Mouse (Mus musculus) lung, postnatal 14 days (tissue): ENCODE data around the gene Tm9sf4.
A peak's percentile ranks its signal among the peaks of the same experiment; 100 is the strongest.

Source experiments
- DNase-seq: peaks from one replicate; pipeline ENCODE4 v3.0.0; 2021

Gene Tm9sf4

DNA sequence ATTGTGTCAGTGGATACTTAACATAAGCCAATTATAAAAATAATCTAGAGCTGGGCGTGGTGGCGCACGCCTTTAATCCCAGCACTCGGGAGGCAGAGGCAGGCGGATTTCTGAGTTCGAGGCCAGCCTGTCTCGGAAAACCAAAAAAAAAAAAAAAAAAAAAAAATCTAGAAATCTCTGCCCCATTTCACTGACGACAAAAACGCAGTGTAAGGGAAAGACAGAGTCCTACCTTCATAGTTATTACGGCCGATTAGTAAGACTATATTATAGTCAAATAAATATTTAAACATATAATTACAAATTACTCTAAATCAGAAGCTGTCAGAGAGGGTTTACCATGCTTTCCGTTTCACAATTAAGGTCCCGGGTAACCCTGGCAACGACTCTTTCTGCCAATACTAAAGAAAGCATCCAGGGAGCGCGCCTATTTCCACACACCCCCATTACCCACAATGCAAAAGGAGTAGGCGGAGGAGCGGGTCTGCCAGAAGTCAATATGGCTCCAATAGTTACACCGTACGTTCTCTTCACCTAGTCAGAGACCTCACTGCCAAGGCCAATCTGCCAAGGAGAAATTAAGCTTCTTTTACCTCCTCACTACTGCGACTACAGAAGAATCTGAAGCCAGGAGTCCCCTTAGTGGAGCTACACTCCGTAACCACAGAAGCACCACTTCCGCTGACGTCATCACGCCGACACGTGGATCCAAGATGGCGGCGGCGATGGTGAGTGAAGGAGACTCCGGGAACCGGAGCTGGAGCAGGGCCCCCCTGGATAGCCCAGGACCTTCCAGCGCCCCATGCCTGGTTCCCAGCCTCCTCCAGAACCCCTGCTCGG lies at the start of gene Tm9sf4:
Gene Tm9sf4, plus strand, starts transcription at position 460 of the 840 bp plus-strand sequence.
- peak; percentile 93 for DNase-seq

DNA sequence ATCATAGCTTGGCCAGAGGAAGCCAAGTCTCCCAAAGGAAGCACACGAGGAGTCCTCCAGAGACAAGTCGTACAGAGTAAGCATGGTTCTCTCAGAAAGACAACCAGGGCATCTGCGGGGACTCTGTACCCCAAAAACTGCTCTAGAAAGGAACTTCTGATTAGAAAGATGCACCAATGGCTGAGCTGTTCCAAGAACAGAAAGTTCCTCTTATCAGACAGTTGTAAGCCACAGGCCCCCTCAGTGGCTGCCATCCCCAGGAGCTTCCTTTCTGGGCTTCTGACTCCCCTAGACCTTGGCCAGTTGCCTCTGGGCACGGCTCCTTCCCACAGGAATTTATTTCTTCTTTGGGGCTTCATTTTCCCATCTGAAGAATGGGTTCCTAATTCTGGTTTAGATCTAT lies 45.4 kb upstream of the Tm9sf4 start:
- no peak for DNase-seq

DNA sequence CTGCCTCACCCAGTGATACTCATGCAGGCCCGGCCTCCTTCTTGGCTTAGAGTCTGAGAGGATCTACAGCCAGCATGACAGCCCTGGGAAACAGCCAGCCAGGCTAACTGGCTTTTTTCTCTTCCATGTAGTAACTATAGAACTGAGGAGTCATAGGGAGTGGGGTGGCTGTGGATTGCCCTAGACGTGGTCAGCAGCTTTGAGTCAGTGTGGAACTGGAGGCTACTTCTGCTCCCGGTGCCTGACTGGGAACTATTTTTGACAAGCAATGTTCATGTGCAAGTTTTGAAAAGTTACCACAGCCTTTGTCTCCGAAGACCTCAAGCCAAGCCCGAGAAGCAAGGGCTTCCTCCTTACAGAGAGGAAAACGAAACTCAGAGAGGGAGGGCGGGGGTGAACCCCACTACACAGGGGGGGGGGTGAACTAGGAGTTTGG lies 44.0 kb upstream of the Tm9sf4 start:
- DNase-seq, result peak; percentile 13

DNA sequence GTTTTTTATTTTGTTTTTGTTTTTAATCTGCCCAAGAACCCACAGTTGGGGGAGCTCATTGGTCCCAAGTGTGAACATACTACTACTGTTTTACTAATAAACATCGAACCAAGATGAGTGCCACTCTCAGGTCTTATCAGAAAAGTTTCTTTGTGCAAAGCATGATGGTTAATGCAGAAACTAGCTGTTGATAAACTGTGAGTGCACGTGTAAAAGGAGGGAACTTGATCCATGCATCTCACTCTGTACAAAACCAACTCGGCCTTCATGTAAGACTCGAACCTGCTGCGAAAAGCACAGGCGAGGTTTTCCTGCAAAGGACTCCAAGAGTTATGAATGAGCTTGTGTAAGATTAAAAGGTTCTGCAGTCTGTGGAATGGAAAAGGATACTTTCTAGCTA lies 41.6 kb upstream of the Tm9sf4 start:
- no peak for DNase-seq

DNA sequence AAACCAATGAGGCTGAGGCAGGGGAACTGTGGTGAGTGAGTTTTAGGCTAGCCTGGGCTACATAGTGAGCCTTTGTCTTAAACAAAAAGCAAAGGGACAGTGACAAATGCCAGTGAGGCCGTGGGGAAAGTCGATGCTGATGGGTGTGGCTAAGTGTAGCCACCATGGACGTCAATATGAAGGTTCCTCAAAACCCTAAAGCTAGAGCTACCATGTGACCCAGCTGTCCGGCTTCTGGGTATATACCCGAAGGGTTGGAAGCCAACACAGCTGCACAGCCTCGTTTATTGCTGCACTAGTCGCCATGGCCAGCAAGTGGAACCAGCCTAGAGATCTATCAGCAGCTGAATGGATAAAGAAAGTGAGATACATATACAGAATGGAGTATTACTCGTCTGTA lies 41.0 kb upstream of the Tm9sf4 start:
- DNase-seq, result no peak

DNA sequence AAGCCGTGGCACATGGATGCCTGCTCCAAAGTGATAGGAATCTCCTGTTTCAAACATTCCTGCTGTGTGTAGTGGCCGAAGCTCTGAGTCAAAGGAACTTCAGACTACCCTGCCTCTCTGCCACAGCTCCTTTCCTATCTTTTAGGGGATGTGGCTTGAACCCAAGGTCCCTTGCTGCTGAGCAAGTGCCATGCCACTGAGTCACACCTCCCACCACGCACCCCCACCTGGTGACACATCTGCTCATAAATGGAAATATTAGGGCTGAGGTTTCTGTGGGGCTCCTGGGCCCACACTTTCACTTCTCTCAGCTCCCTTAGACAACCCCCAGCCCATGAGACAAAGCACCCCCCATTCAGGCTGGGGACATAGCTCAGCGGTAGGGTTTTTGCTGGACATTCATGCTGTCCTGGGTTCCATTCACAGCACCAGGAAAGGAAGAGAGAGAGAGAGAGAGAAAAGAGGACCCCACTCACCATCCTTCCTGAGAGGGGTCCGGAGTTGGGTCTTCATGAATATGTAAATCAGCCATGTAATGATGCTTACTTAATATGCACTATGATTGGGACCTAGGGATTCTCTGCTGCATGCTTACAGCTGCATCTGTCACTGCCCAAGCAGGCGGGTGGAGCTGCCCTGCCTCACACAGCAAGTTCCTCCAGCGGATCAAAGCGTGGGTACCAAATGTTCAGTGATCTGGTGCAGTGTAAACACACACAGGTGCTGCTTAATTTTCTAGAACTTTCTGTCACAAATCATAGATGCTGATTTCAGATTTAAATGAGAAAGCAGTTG lies 39.1 kb upstream of the Tm9sf4 start:
- no peak for DNase-seq

DNA sequence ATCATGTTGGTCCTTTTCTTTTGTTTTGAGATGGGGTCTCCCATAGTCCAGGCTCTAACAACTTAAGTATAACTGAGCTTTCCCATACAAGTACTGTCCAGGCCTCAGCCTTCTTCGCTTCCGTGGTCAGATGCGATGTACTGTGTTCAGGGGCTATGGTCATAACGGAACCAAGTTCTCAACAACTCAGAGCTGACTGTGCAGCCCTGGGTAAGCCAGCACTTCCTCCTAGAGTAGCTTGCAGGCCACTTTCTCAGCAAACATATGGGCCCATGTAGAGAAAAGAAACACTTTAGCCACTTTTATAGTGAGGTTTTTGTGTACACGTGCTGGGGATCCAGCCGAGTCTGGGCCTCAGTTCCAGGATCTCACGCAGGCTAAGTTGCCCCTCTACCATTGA lies 38.4 kb upstream of the Tm9sf4 start:
- DNase-seq, result no peak

DNA sequence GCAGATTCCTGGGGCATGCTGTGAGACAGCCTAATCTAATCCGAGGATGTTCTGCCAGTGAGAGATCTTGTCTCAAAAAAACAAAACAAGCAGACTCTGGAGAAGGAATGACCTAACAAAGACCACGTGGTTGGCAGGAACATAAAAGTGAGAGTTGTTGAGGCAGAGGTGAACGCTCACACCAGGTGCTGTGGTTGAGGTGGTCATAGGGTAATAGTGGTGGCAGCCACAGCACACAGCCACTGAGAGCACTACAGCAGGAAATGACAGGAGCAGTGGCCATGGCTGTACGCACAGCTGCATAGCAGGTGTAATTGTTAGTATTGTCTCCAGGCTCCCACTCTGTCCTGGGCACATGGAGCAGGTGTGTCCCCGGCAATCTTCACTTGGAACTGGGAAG lies 35.2 kb upstream of the Tm9sf4 start:
- no peak for DNase-seq

DNA sequence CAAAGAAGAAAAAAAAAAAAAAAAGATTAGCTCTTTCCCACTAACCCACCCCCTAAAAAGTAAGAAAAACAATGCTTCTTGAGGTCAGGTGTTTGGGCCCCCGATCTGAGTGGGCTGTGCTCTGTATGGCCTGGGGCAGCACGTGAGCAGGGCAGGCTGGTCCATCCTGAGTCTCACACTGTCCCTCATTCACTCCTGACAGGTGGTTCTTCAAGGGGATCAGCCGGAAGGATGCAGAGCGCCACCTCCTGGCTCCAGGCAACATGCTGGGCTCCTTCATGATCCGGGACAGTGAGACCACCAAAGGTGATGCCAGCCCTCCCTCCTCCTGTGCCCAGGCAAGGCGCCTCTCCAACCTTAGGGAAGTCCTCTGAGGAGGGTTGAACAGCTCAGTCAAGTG lies 30.1 kb upstream of the Tm9sf4 start:
- DNase-seq, result peak; percentile 35

DNA sequence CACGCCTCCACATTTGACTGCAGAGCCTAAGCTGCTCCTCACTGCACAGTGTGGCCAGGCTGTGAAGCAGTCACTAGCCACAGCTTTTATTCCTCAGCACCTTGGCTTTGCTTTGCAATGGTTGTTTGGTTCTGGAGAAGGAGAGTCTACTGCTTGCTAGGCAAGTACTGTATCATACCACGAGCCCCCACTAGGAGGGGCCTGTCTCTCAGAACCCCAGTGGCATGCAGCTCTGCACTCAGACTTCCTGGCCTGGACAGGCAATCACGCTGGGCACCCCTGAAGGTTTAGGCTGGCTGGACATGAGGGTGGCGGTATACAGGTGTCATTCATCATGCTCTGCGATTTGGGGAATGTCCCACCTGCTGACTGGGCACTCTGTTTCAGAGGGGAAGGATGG lies 26.9 kb upstream of the Tm9sf4 start:
- no peak for DNase-seq

DNA sequence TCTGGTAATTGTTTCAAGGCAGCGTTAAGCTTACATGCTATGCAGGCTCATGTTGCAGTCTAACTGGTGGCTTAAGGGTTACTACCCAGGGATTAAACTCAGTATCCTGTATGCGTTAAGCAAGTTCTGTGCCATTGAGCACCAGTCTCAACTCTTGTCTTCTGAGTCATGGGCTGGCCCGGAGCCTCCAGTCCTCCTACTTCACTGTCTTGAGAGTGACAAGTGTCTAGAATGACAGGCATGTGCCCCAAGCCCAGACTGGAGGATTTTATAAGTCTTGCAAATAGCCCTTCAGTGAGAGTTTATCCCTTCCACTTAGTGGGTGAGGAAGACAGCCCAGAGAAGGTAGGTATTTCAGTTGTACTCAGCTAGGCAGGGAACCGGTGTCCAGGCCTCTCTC lies 24.9 kb upstream of the Tm9sf4 start:
- peak; percentile 51 for DNase-seq

DNA sequence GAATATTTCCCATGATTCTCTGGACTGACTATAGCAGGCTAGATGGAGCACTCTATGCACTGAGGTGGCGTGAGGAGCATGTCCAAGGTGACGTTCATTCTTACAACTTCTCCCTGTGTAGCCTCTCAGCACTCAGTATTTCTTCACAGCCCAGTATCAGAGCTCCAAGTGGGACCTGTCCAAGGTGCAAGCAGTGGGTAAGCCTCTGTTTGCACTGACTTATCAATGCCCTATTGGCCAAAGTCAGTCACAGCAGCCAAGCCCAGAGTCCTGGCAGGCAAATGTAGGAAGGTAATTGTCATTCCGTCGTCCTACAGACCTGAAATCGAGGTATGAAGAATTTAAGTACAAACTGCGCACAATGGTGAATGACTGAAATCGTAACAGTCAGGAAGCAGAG lies 21.9 kb upstream of the Tm9sf4 start:
- DNase-seq, result no peak

DNA sequence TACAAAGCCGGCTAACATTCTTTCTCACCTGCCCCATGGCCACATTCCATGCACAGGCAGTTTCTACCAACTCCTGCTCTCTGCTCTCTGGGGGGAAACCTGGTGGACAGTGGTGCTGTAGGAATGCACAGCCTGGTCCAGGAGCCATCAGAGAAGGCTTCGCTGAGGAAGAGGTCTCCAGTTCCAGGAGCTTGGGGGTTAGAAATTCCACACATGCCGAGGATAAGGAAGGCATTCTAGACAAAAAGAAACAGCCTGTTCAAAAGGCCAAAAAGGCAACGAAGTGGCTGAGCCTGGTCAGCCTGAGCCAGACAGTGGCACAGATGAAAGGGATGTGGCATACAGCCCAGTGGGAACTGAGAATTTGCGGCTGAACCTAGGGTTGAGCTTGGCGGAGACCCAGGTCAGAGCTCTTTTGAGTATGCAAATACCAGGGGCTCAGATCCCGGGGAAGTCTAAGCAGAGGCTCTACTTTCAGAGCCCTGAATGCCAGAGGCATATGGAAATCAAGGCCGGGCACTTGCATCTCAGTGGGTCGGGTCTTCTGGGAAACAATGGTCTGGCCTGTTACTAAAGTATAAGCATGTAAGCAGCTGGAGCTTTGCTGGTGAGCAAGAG lies 21.0 kb upstream of the Tm9sf4 start:
- DNase-seq, result peak; percentile 59

DNA sequence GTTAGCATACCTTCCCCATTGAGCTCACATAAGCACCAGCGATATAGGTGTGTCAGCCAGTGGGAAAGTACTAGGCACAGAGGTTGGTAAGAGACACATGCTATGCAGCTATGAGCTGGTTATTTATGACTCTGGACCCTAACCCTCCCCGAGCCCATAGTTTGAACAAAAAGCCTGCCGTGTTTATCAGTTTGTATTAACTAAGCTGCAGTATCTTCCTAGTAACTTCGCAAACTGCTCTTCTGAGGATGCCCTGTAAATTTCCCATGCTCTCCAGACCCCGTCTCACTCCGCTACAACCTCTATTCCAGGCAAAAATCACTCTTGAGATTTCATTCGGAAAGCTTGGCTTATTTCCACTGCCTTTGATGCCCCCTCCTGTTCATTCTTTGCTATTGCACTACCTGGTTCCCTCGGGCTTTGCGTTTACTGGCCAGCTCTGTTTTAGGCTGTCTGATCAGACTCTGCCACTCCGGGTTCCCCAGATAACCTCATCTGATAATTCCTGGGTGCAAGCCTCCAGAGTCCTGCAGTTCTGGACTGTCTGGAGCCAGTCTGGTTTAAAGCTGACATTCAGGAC lies 18.4 kb upstream of the Tm9sf4 start:
- DNase-seq, result peak; percentile 72

DNA sequence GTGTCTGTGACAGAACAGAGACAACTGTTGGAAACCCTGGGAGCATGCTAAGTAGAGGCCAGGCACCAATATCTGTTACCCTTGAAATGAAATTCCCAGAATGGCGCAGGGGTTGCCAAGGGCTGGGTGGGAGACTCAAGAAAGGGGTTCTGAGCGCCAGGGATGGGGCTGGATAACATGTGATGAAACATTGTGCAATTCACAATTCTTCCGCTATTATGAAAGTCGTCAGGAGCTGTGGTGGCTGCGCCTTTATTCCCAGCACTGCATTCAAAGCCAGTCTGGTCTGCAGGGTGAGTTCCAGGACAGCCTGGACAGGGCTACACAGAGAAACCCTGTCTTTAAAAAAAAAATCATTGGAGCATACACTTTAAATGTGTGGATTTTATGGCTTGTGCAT lies 15.8 kb upstream of the Tm9sf4 start:
- DNase-seq, result no peak

DNA sequence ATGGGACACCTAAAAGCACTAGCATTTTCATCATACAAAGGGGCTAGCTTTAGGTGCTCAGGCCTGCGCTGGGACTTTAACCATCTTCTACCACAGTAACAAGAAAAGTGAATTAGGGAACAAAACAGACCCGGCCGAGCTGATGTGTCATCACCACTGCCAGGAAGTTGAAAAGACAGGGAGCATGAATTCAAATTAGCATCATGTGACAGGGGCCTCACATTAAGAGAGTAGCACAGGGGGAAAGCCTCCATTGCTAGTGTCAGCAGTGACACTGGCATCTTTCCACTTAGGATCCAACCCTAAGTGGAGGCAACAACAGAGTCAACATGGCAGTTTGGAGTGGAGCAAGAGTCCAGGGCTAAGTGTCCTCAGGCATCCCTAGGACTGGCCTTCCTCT lies 13.9 kb upstream of the Tm9sf4 start:
- DNase-seq, result no peak

DNA sequence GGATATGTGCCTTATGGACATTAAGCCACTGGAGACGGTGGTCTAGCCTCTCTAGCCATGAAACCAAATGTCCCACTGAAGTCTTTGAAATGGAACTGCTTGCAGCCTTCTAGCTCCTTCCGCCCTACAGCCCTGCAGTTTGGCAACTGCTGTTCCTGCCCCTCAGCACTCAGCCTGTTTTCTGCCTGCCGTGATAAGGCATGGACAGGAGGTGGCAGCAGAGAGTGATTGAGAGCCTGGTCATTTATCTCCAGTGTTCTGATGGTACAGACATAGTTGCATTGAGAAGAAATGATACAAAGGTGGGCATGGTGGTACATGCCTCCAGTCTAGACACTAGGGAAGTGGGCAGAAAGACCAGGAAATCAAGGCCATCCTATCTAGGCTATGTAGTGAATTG lies 13.4 kb upstream of the Tm9sf4 start:
- peak; percentile 80 for DNase-seq

DNA sequence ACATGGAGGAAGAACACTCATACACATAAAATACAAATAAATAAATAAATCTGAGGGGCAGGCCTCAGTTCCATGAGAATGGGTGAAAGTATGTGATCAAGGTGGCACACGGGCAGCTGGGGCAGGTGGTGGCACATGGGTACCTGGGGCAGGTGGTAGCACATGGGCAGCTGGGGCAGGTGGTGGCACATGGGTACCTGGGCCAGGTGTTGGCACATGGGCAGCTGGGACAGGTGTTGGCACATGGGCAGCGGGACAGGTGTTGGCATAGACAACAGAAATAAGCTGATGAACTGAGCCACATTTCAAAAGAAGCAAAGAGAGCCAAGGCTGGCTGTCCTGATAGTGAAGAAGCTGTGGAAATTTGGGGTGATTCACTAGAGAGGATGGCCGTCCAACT lies 11.4 kb upstream of the Tm9sf4 start:
- DNase-seq, result no peak

DNA sequence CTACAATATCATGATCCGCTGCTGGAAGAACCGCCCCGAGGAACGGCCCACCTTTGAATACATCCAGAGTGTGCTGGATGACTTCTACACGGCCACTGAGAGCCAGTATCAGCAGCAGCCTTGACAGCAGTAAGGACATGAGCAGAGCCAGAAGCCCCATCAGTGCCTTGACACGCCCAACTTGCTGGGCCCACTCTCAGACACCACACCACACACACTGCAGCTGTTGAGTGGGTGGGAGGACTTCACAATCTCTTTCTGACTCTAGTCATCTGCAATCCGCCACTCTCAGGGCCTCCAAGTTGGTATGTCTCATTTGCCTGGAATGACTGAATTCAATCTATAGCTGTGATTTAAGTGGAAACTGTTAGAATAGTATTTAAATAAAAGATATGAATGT lies 10.1 kb upstream of the Tm9sf4 start:
- no peak for DNase-seq

DNA sequence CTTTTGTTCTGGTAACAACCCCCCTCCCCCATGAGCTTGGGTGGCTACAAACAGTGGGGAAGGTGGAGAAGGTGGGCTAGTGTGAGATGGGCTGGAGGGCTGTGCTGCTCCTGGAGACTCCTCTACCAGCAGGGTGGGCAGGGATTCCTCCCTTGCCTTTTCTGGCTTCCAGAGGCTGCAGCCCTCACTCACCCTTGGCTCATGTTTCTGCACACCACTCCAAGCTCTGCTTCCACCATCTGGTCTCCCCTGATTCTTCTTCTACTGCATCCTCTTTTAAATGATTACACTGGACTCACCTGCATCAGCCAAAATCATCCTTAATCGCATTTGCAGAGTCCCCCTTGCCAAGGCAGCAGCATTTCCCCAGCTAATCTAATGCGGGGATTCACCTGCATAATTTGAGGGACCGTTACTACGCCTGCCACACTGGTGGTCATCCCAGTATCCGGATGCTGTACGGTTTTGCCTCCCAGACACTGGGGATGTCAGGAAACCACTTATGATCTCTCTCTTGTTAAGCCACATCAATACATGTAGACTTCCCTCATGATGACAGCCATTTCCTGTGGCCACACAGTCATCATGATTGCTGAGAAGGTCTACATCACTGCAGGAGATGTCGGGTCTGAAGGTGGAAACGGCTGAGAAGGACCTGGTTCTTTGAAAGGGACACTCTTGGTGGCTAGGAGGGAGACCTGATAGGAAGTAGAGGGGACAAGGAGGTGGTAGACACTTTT lies 9.0 kb upstream of the Tm9sf4 start:
- no peak for DNase-seq

DNA sequence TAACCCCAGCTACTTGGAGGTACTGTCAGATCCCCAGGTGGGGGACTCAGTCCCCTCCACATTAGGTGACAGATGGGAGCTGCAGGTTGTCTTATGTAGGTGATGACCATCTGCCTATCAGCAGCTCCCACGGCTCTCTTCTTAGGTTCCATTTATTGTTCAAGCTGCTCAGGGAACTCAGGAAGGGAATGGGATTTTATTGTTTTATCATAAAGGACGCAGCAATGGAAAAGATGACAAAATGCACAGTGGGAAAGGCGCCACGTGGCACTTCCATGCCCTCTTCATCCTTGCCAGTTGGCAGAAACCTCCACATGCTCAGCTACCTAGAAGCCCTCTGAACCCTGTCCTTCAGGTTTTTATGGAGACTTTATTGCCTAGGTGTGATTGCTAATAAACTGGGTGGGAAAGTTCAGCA lies 8.1 kb upstream of the Tm9sf4 start:
- DNase-seq, result no peak

DNA sequence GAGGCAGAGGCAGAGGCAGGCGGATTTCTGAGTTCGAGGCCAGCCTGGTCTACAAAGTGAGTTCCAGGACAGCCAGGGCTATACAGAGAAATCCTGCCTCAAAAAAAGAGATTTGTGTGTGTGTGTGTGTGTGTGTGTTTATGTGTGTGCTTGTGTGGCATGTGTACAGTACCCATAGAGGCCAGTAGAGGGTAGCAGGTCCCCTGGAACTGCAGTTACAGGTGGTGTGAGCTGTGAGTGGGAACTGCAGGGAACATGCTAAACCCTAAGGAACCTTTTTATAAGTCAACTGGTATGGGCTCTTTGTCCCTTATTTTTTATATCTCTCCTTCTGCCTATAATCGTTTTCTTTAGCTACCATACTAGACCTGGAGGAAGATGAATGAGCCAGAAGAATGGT lies 3.8 kb upstream of the Tm9sf4 start:
- no peak for DNase-seq

DNA sequence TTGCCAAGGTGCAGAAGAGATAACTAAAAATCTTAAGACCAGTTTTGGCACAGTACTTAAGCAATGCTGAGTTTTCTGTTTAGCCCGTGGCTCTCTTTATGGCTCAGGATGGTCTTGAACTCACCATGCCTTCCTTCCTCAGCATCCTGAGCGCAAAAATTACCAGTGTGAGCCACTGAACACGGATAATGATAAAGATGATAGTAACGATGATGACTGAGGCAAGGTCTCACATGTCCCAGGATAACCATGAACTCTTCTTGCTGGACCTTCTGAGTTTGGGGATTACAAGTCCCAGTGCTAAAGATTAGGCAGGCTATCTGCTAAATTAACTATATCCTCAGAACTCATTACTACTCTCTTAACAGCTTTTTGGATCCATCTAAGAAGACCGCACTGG lies 970 bp upstream of the Tm9sf4 start:
- no peak for DNase-seq
